Mouse (Mus musculus): ENCODE results near the gene Tesmin.

Tesmin gene

GRCm38 (mm10) chr19:3392384-3392783 lies 3.7 kb downstream of the Tesmin start:
- DNase-seq (ENCODE audit: low spot score in 2 of 2), result no peak

GRCm38 (mm10) chr19:3394216-3394615 lies 5.6 kb downstream of the Tesmin start:
- no peak for DNase-seq (ENCODE audit: low spot score in 2 of 2)

- no peak for DNase-seq (ENCODE audit: low spot score in 2 of 2)
Observed at GRCm38 (mm10) chr19:3400057-3400456, 11.4 kb downstream of the Tesmin start.

GRCm38 (mm10) chr19:3401504-3401903 lies 12.8 kb downstream of the Tesmin start:
- no peak for DNase-seq (ENCODE audit: low spot score in 2 of 2)

GRCm38 (mm10) chr19:3401943-3402342 lies 13.3 kb downstream of the Tesmin start:
- no peak for DNase-seq (ENCODE audit: low spot score in 2 of 2)

- no peak for DNase-seq (ENCODE audit: low spot score in 2 of 2)
Observed at GRCm38 (mm10) chr19:3402390-3402789, 13.7 kb downstream of the Tesmin start.

GRCm38 (mm10) chr19:3404030-3404429 lies 15.4 kb downstream of the Tesmin start:
- DNase-seq (ENCODE audit: low spot score in 2 of 2), result no peak

GRCm38 (mm10) chr19:3405531-3406281 lies 17.0 kb downstream of the Tesmin start:
- no peak for DNase-seq (ENCODE audit: low spot score in 2 of 2)

- DNase-seq (ENCODE audit: low spot score in 2 of 2), result no peak
Observed at GRCm38 (mm10) chr19:3414268-3414733, 25.6 kb downstream of the Tesmin start, which contains the start of gene Gal. TSS of gene Gal (minus strand) at chr19:3414544.

- peak in 1 of 2 experiments; percentile 21 for DNase-seq (ENCODE audit: low spot score in 2 of 2)
Observed at GRCm38 (mm10) chr19:3419251-3419650, 30.6 kb downstream of the Tesmin start.

GRCm38 (mm10) chr19:3422488-3422887 lies 33.8 kb downstream of the Tesmin start:
- no peak for DNase-seq (ENCODE audit: low spot score in 2 of 2)

GRCm38 (mm10) chr19:3422981-3423380 lies 34.3 kb downstream of the Tesmin start:
- DNase-seq (ENCODE audit: low spot score in 2 of 2), result no peak

GRCm38 (mm10) chr19:3424214-3424613 lies 35.6 kb downstream of the Tesmin start:
- no peak for DNase-seq (ENCODE audit: low spot score in 2 of 2)

- DNase-seq (ENCODE audit: low spot score in 2 of 2), result no peak
Observed at GRCm38 (mm10) chr19:3428057-3428830, 39.6 kb downstream of the Tesmin start.

- DNase-seq (ENCODE audit: low spot score in 2 of 2), result no peak
Observed at GRCm38 (mm10) chr19:3429156-3429816, 40.6 kb downstream of the Tesmin start.

- DNase-seq (ENCODE audit: low spot score in 2 of 2), result no peak
Observed at GRCm38 (mm10) chr19:3431066-3431465, 42.4 kb downstream of the Tesmin start.

GRCm38 (mm10) chr19:3431969-3432368 lies 43.3 kb downstream of the Tesmin start:
- DNase-seq (ENCODE audit: low spot score in 2 of 2), result no peak

GRCm38 (mm10) chr19:3434124-3434523 lies 45.5 kb downstream of the Tesmin start:
- DNase-seq (ENCODE audit: low spot score in 2 of 2), result no peak

- no peak for DNase-seq (ENCODE audit: low spot score in 2 of 2)
Observed at GRCm38 (mm10) chr19:3434641-3435040, 46.0 kb downstream of the Tesmin start.

GRCm38 (mm10) chr19:3435824-3436223 lies 47.2 kb downstream of the Tesmin start:
- DNase-seq (ENCODE audit: low spot score in 2 of 2), result no peak

- DNase-seq (ENCODE audit: low spot score in 2 of 2), result no peak
Observed at GRCm38 (mm10) chr19:3436840-3437239, 48.2 kb downstream of the Tesmin start.

- no peak for DNase-seq (ENCODE audit: low spot score in 2 of 2)
Observed at GRCm38 (mm10) chr19:3437980-3438379, 49.3 kb downstream of the Tesmin start.
